Mouse (Mus musculus) MEL (cell line): ENCODE measurements around the gene Gpr35. TPM values are rescaled to one million over a fixed set of nuclear protein-coding genes. Genes with fewer than 3 reads are reported as not detected.
"Not testable (repeated sequence)": the region's sequence is repeated elsewhere in the genome, so short reads cannot be mapped to it uniquely, and the experiment has no call there.

Experiments
- DNase-seq: peaks from one replicate; pipeline ENCODE4 v3.0.0; 2011; ENCODE audit warnings: low read depth, low spot score
- H3K27ac ChIP-seq: 2 replicates; pipeline ENCODE4 v1.5.1; 2012; ENCODE audit warnings: low read depth, mild to moderate bottlenecking, control low read depth, low read length, moderate library complexity; ENCODE audit not compliant: control insufficient read depth
- H3K27me3 ChIP-seq, 2 experiments: fragments of 150-350 bp in 1 of 2; sonication (generic) in 1 of 2; 2 replicates each; pipeline ENCODE4 v1.6.1; 2012; ENCODE audit warnings: low read length in 2 of 2, mild to moderate bottlenecking in 2 of 2, improper control_type of control experiment in 1 of 2, moderate library complexity in 1 of 2; ENCODE audit not compliant: insufficient read depth in 2 of 2, control insufficient read depth in 1 of 2
- H3K36me3 ChIP-seq, 2 experiments: 2 replicates each; pipeline ENCODE4 v1.6.1; 2012 to 2014; ENCODE audit warnings: low read length in 2 of 2, improper control_type of control experiment in 1 of 2, inconsistent platforms in 1 of 2, mild to moderate bottlenecking in 1 of 2; ENCODE audit not compliant: insufficient read depth in 2 of 2, control insufficient read depth in 1 of 2
- H3K4me1 ChIP-seq, 2 experiments: fragments of 150-350 bp in 1 of 2; sonication (generic) in 1 of 2; 2 replicates each; pipeline ENCODE4 v1.6.1; 2012; ENCODE audit warnings: low read length in 2 of 2, improper control_type of control experiment in 1 of 2, mild to moderate bottlenecking in 1 of 2; ENCODE audit not compliant: insufficient read depth in 2 of 2, control insufficient read depth in 1 of 2
- H3K4me3 ChIP-seq, 2 experiments: fragments of 150-350 bp in 1 of 2; sonication (generic) in 1 of 2; 2 replicates each; pipeline ENCODE4 v1.5.1; 2012; ENCODE audit warnings: low read depth in 2 of 2, low read length in 2 of 2, mild to moderate bottlenecking in 2 of 2, moderate library complexity in 2 of 2, control low read depth in 1 of 2, improper control_type of control experiment in 1 of 2; ENCODE audit not compliant: control insufficient read depth in 1 of 2, insufficient read depth in 1 of 2
- H3K79me2 ChIP-seq: 2 replicates; pipeline ENCODE4 v1.6.1; 2012; ENCODE audit warnings: mild to moderate bottlenecking, low read length, moderate library complexity; ENCODE audit not compliant: control insufficient read depth, poor library complexity, insufficient read depth
- H3K9ac ChIP-seq: 2 replicates; pipeline ENCODE4 v1.6.1; 2012; ENCODE audit warnings: low read depth, mild to moderate bottlenecking, control low read depth, low read length, moderate library complexity; ENCODE audit not compliant: control insufficient read depth, poor library complexity, severe bottlenecking
- H3K9me3 ChIP-seq: fragments of 150-350 bp; sonication (generic); replicated peaks from 2 replicates; pipeline ENCODE4 v1.6.1; 2012; ENCODE audit warnings: mild to moderate bottlenecking, low read length, improper control_type of control experiment, moderate library complexity; ENCODE audit not compliant: insufficient read depth
- CHD1 ChIP-seq: IDR thresholded peaks from 2 replicates; pipeline ENCODE4 v1.6.1; 2012; ENCODE audit warnings: low read depth, mild to moderate bottlenecking, inconsistent platforms, low read length, improper control_type of control experiment
- CTCF ChIP-seq, 3 experiments: IDR thresholded peaks in 2 of 3; conservative IDR thresholded peaks in 1 of 3; 2 replicates each; pipeline ENCODE4 v1.5.1; 2011 to 2012; ENCODE audit warnings: low read length in 3 of 3, low read depth in 2 of 3, mild to moderate bottlenecking in 2 of 3, improper control_type of control experiment in 1 of 3, inconsistent platforms in 1 of 3, mixed read lengths in 1 of 3, moderate library complexity in 1 of 3; ENCODE audit not compliant: control insufficient read depth in 1 of 3, insufficient read depth in 1 of 3, poor library complexity in 1 of 3, severe bottlenecking in 1 of 3
- ELF1 ChIP-seq: IDR thresholded peaks from 2 replicates; pipeline ENCODE4 v1.6.1; 2014; ENCODE audit warnings: low read depth, mild to moderate bottlenecking, inconsistent platforms, low read length, improper control_type of control experiment, moderate library complexity
- GATA1 ChIP-seq: IDR thresholded peaks from 2 replicates; pipeline ENCODE4 v1.6.1; 2011; ENCODE audit warnings: low read depth, low read length, improper control_type of control experiment
- NELFE ChIP-seq: IDR thresholded peaks from 2 replicates; pipeline ENCODE4 v1.6.1; 2011; ENCODE audit warnings: low read depth, low read length, improper control_type of control experiment
- NRF1 ChIP-seq: IDR thresholded peaks from 2 replicates; pipeline ENCODE4 v1.6.1; 2014; ENCODE audit warnings: low read depth, mild to moderate bottlenecking, inconsistent platforms, low read length, improper control_type of control experiment, moderate library complexity; ENCODE audit not compliant: poor library complexity, insufficient read depth, severe bottlenecking
- POLR2A ChIP-seq, 2 experiments: IDR thresholded peaks; 2 replicates each; pipeline ENCODE4 v1.6.1; 2011 to 2012; ENCODE audit warnings: low read length in 2 of 2, mild to moderate bottlenecking in 2 of 2, control low read depth in 1 of 2, improper control_type of control experiment in 1 of 2, low read depth in 1 of 2, moderate library complexity in 1 of 2; ENCODE audit not compliant: control insufficient read depth in 1 of 2, insufficient read depth in 1 of 2, poor library complexity in 1 of 2
- RAD21 ChIP-seq: IDR thresholded peaks from 2 replicates; pipeline ENCODE4 v1.6.1; 2011; ENCODE audit warnings: mild to moderate bottlenecking, low read depth, low read length, improper control_type of control experiment
- SIN3A ChIP-seq: IDR thresholded peaks from 2 replicates; pipeline ENCODE4 v1.6.1; 2012; ENCODE audit warnings: low read length, improper control_type of control experiment, inconsistent platforms
- SMC3 ChIP-seq: IDR thresholded peaks from 2 replicates; pipeline ENCODE4 v1.6.1; 2011; ENCODE audit warnings: low read depth, low read length, improper control_type of control experiment
- TAL1 ChIP-seq: IDR thresholded peaks from 2 replicates; pipeline ENCODE4 v1.6.1; 2012; ENCODE audit warnings: mild to moderate bottlenecking, inconsistent platforms, low read length, moderate library complexity, mixed read lengths
- TCF12 ChIP-seq: IDR thresholded peaks from 2 replicates; pipeline ENCODE4 v1.6.1; 2014; ENCODE audit warnings: low read depth, mild to moderate bottlenecking, inconsistent platforms, low read length, improper control_type of control experiment, moderate library complexity
- polyA plus RNA-seq, 2 experiments: library from polyadenylated mRNA; stranded (reverse) in 1 of 2; unstranded in 1 of 2; fragments of >175 nt in 1 of 2; fragments of >200 nt in 1 of 2; gene quantifications; 2 replicates each; pipeline versions ENCODE4 v1.2.1 to v1.2.4; 2012; ENCODE audit warnings: low replicate concordance in 2 of 2, low read depth in 1 of 2; ENCODE audit not compliant: insufficient read length in 2 of 2, insufficient read depth in 1 of 2, missing spikeins in 1 of 2
- total RNA-seq: library from RNA; depleted of rRNA; stranded (reverse); fragments of 300-350 nt; gene quantifications from 2 replicates; pipeline ENCODE4 v1.2.3, GENCODE M21; 2012

The Gpr35 gene
- total and polyA plus RNA-seq, 3 experiments, result 0.22 TPM; not detected in 2

DNA sequence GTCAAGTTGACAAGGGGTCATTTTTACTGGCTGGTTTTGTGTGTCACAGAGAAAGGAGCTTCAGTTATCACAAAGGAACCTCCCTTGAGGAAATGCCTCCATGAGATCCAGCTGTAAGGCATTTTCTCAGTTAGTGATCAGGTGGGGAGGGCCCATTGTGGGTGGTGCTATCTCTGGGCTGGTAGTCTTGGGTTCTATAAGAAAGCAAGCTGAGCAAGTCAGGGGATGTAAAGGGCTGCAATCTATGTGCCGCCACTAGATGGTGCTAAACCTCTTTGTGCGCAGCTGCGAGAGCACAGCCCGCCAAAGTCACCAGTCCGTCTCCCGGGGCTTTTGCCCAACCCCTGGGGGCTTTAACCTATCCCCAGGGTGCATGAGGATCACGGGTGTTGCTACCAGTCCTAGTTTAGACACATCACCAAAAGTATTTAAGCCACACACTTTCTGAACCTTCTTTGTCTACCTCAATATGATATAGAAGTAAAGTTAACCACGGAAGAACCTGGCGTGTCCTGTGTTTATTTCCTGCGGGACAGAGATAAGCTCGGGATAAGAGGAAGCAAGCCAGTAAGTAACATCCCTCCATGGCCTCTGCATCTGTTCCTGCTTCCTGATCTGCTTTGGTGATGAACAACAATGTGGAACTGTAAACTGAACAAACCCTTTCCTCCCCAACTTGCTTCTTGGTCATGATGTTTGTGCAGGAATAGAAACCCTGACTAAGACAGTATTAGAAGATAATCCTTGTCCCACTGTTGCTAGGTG is 6.1 kb downstream of the Gpr35 start:
- not testable (repeated sequence) for H3K9me3 ChIP-seq, H3K4me1 ChIP-seq, H3K36me3 ChIP-seq, H3K27me3 ChIP-seq, H3K79me2 ChIP-seq
- H3K4me3 ChIP-seq, result peak overlapping the region; percentile 53 to 65
- H3K27ac ChIP-seq, result peak overlapping the region; percentile 7; the same call in 1 of the 2 replicates
- TF ChIP-seq GATA1, result peak; percentile 68; the same call in 1 of the 2 replicates
- TF ChIP-seq TAL1, result peak; percentile 28
- TF ChIP-seq RAD21, result peak; percentile 41
- peak; percentile 60 for TF ChIP-seq NRF1
- TF ChIP-seq NELFE, result peak; percentile 16; the same call in 1 of the 2 replicates
- TF ChIP-seq CTCF (IDR thresholded peaks at IDR 0.05 in 2 of 3, conservative IDR thresholded peaks at IDR 0.05 in 1 of 3; ENCODE audit: control insufficient read depth in 1 of 3, insufficient read depth in 1 of 3, low read depth in 2 of 3, low read length in 3 of 3, poor library complexity in 1 of 3, severe bottlenecking in 1 of 3), result peak in 2 of 3 experiments; percentile 47 to 57; a peak in 4 of 6 replicates
- peak; percentile 24; the same call in 1 of the 2 replicates for TF ChIP-seq SMC3
- DNase-seq, result peak; percentile 83
- H3K9ac ChIP-seq, result peak overlapping the region; percentile 44

DNA sequence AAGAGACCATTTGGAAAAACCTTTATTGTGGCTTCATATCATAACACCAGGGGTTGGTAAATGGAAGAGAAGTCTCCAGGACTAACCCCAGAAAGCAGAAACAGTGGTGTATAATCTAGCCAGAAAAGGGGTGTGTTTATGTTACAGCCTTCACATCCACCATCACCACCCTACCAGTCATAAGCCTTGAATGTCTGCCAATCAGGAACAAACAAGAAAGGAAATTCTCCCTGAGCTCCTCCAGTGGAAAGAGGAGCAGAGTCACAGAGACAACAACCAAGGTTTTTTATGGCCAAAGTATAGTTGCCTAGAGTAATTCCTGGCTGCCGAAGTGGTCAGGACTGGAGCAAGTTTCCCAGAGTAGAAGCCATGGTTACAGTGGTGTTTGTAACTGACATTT is 8.3 kb downstream of the Gpr35 start:
- Histone ChIP-seq H3K27me3 (peaks cover 2 to 3% of the 10 kb centered on the region in 2 experiments; a peak in 2 of 4 replicates), H3K9ac (no peak overlapping the region), H3K4me1 (peaks cover 2 to 7% of the 10 kb centered on the region in 2 experiments; a peak in 2 of 4 replicates), H3K27ac (no peak overlapping the region), H3K36me3 (peaks cover 0 to 4% of the 10 kb centered on the region in 2 experiments; a peak in 1 of 4 replicates), H3K79me2 (no peaks in the 10 kb centered on the region), H3K4me3 (no peak overlapping the region), H3K9me3 (no peaks in the 10 kb centered on the region)
- TF ChIP-seq ELF1, result no peak
- no peak for TF ChIP-seq POLR2A (IDR thresholded peaks at IDR 0.05; ENCODE audit: control insufficient read depth in 1 of 2, insufficient read depth in 1 of 2, low read depth in 1 of 2, low read length in 2 of 2, poor library complexity in 1 of 2)
- no peak for TF ChIP-seq SIN3A
- TF ChIP-seq TCF12, result no peak
- no peak for TF ChIP-seq NRF1
- TF ChIP-seq CHD1, result no peak
- peak; percentile 28 for DNase-seq

- H3K4me1 ChIP-seq, H3K9ac ChIP-seq, H3K36me3 ChIP-seq, H3K9me3 ChIP-seq, H3K4me3 ChIP-seq, H3K79me2 ChIP-seq, H3K27me3 ChIP-seq, H3K27ac ChIP-seq, DNase-seq: not testable (repeated sequence)
Measured at GRCm38 (mm10) chr1:92970791-92971190, 20.1 kb downstream of the Gpr35 start.
